Mouse (Mus musculus) heart, embryonic 14.5 days (tissue): ENCODE data around the gene Nos1ap. TPM values are rescaled to one million over a fixed set of nuclear protein-coding genes. Genes with fewer than 3 reads are reported as not detected.

Experiments used
- ATAC-seq: fragments of 200-750 bp; cut with Nextera tagmentation; 2 replicates; pipeline ENCODE4 v1.8.0; 2017; ENCODE audit warnings: low read depth, moderate TSS enrichment; ENCODE audit not compliant: insufficient number of reproducible peaks, insufficient read depth, low FRiP score
- H3K27ac ChIP-seq, 2 experiments: fragments of 200-500 bp in 1 of 2; fragments of 300-500 bp in 1 of 2; sonication (generic) in 1 of 2; replicated peaks in 1 of 2; 2 replicates each; pipeline ENCODE4 v1.5.1; 2012 to 2014; ENCODE audit warnings: low read depth in 2 of 2, low read length in 2 of 2, control low read depth in 1 of 2, mild to moderate bottlenecking in 1 of 2, mixed read lengths in 1 of 2; ENCODE audit not compliant: control insufficient read depth in 1 of 2, insufficient read depth in 1 of 2
- H3K27me3 ChIP-seq: fragments of 300-500 bp; sonication (generic); 2 replicates; pipeline ENCODE4 v1.6.1; 2014; ENCODE audit warnings: mild to moderate bottlenecking, low read length, control low read depth; ENCODE audit not compliant: control insufficient read depth, insufficient read depth
- H3K36me3 ChIP-seq: fragments of 300-500 bp; sonication (generic); 2 replicates; pipeline ENCODE4 v1.6.1; 2014; ENCODE audit warnings: mild to moderate bottlenecking, control low read depth, low read length, mixed read lengths; ENCODE audit not compliant: control insufficient read depth, insufficient read depth
- H3K4me1 ChIP-seq, 2 experiments: fragments of 200-500 bp in 1 of 2; fragments of 300-500 bp in 1 of 2; sonication (generic) in 1 of 2; 2 replicates each; pipeline ENCODE4 v1.6.1; 2012 to 2014; ENCODE audit warnings: low read length in 2 of 2, control low read depth in 1 of 2, mixed read lengths in 1 of 2; ENCODE audit not compliant: control insufficient read depth in 2 of 2, insufficient read depth in 2 of 2
- H3K4me2 ChIP-seq: fragments of 300-500 bp; sonication (generic); 2 replicates; pipeline ENCODE4 v1.6.1; 2014; ENCODE audit warnings: mild to moderate bottlenecking, low read length
- H3K4me3 ChIP-seq, 2 experiments: fragments of 200-500 bp in 1 of 2; fragments of 300-500 bp in 1 of 2; sonication (generic) in 1 of 2; 2 replicates each; pipeline ENCODE4 v1.5.1; 2012 to 2014; ENCODE audit warnings: low read length in 2 of 2, mild to moderate bottlenecking in 2 of 2, control low read depth in 1 of 2, low read depth in 1 of 2, moderate library complexity in 1 of 2; ENCODE audit not compliant: control insufficient read depth in 1 of 2, insufficient read depth in 1 of 2
- H3K9ac ChIP-seq: fragments of 300-500 bp; sonication (generic); 2 replicates; pipeline ENCODE4 v1.6.1; 2014; ENCODE audit warnings: mild to moderate bottlenecking, low read length
- H3K9me3 ChIP-seq: fragments of 300-500 bp; sonication (generic); 2 replicates; pipeline ENCODE4 v1.6.1; 2016; ENCODE audit warnings: low read length, control low read depth; ENCODE audit not compliant: control insufficient read depth
- WGBS: fragments of 180-500 bp; shearing (Covaris S2); extraction: QIAGEN DNeasy Blood & Tissue Kit; methylation state at CpG from one replicate; pipeline ENCODE4 v1.1.7; 2014; 5-methylcytosine and 5-hydroxymethylcytosine counted together
- polyA plus RNA-seq: library from polyadenylated mRNA; unstranded; fragments of >200 nt; fragmentation: Nextera tagmentation; extraction: Ambion mirVana; gene quantifications from 2 replicates; pipeline ENCODE4 v1.2.1, GENCODE M21; 2014

The Nos1ap gene
- polyA plus RNA-seq, 1 experiment from 2014 or later: 18.3 TPM

DNA sequence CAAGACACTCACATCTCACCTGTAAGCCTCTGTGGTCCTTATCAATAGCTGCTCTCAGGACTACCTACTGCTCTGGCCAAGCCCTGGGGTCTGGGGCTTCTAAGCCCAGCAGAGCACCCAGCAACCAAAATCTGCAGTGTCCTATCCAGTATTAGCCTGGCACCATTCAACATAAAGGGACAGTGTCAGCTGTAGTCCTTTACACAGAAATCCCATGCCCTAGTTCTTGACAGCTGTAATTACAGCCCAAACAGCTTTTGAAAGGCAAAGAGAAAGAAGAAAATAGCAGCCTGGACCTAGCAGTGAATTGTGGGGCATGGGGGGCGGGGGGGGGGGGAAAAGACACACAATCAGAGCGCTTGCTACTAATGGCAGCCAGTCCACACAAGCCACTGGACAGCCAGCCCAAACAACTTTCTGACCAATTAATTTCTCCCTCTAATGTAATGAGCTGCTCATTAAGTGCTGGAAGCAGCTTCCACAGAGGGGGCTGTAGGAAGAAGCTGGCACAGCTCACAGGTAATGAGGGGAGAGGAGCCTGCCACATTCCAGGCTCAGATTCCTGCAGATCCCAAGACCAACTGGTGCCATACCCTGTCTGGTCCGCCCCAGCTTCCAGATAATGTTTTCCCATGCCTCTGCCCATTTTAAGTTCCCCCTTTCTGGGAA is 77.1 kb downstream of the Nos1ap start:
- Histone ChIP-seq H3K36me3 (0 out of 2 replicates have a peak, but pooled peaks cover 3% of the 10 kb centered on the region), H3K4me1 (peaks cover 8 to 29% of the 10 kb centered on the region in 2 experiments), H3K4me3 (no peak overlapping the region), H3K9me3 (no peaks in the 10 kb centered on the region), H3K4me2 (no peak overlapping the region), H3K9ac (no peak overlapping the region), H3K27ac (no peak overlapping the region), H3K27me3 (no peaks in the 10 kb centered on the region)
- 74% methylated on average over 3 of the region's 3 CpGs for WGBS
- ATAC-seq: no peak

DNA sequence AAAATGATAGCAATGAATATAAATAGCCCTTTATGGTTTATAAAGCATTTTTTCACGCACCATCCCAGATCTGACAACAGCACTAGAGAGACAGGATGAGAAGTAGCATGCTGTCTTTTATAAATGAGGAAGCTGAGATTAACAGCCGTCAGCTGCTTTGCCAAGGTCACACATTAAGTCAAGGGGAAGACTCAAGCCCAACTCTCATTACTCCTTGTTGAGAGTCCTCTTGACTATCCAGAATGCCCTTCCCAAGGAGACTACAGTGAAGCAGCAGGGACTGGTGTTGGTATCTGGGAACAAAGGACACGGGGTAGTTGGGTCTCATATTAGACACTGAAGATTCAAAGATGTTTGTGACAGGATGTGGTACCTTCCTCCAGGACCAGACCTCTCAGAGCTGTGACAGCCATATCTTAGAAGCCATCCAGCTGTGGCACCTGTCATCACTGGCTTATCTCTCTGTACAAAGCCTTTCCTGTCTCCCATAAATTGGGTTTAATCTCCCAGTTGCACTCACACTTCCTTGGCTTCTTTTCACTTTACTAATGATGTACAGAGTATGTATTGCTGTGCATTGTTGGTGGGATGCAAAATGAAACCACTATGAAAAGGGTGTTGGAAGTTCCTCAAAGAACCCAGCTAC is 78.9 kb downstream of the Nos1ap start:
- H3K4me1 ChIP-seq: peaks cover 8 to 29% of the 10 kb centered on the region in 2 experiments
- WGBS: 17% methylated on average over 3 of the region's 3 CpGs
- no peak for ATAC-seq
- peak overlapping the region; percentile 15 to 36; a peak in 2 of 4 replicates for H3K27ac ChIP-seq
- no peak overlapping the region for H3K4me3 ChIP-seq
- no peaks in the 10 kb centered on the region for H3K9me3 ChIP-seq
- H3K4me2 ChIP-seq: no peak overlapping the region
- no peak overlapping the region for H3K9ac ChIP-seq
- no peaks in the 10 kb centered on the region for H3K27me3 ChIP-seq
- H3K36me3 ChIP-seq: 0 out of 2 replicates have a peak, but pooled peaks cover 3% of the 10 kb centered on the region

DNA sequence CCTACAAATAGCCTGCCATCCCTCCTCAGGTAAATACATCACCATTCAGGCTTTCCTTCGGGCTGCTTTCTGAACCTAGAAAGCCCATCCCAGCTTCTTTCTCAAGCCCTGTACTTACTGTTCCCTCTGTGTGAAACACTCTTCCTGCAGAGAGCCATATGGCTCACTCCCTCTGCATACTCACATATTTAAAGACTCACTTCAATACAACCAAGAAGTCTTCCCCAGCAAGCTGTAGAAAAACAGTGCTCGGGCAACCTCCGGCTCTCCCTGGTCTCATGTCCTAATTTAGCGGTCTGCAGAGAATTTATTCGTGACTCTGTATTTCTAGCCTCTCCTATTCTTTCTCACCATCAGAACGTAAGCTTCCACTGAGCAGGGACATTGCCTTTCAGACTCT is 83.4 kb downstream of the Nos1ap start:
- 58% methylated on average over 6 of the region's 6 CpGs for WGBS
- H3K4me1 ChIP-seq: peaks cover 34 to 63% of the 10 kb centered on the region in 2 experiments

DNA sequence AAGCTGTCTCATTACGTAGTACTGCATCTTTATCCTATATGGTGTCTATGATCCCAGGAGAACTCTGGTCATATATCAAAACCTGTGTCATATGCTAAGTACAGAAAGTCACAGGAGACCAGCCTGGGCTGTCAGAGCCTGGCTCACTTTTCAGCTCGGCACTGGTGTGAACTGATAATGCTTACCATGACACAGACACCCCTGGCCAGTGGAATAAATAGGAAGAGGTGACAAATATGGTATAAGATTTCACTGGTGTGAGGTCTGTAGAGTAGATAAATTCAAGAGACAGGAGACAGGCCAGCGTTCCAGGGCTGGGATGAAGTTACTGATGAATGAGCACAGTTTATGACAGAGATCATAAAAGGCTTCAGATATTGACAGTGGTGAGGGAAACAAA is 84.6 kb downstream of the Nos1ap start:
- Histone ChIP-seq H3K4me1 (peaks cover 34 to 55% of the 10 kb centered on the region in 2 experiments), H3K4me2 (no peak overlapping the region), H3K9ac (no peak overlapping the region), H3K27ac (peak overlapping the region in 1 of 2 experiments; percentile 15; a peak in 1 of 4 replicates), H3K36me3 (no peaks in the 10 kb centered on the region), H3K27me3 (no peaks in the 10 kb centered on the region), H3K4me3 (no peak overlapping the region), H3K9me3 (no peaks in the 10 kb centered on the region)
- no peak; the same call in 1 of the 2 replicates for ATAC-seq
- WGBS: 23% methylated on average over 3 of the region's 3 CpGs

More for the DNA sequence above, 83.4 kb downstream of the Nos1ap start:
- H3K27me3 ChIP-seq: no peaks in the 10 kb centered on the region
- no peaks in the 10 kb centered on the region for H3K9me3 ChIP-seq
- no peak for ATAC-seq
- no peak overlapping the region for H3K4me3 ChIP-seq
- H3K9ac ChIP-seq: no peak overlapping the region
- H3K36me3 ChIP-seq: no peaks in the 10 kb centered on the region
- no peak overlapping the region for H3K4me2 ChIP-seq
- H3K27ac ChIP-seq: no peak overlapping the region

DNA sequence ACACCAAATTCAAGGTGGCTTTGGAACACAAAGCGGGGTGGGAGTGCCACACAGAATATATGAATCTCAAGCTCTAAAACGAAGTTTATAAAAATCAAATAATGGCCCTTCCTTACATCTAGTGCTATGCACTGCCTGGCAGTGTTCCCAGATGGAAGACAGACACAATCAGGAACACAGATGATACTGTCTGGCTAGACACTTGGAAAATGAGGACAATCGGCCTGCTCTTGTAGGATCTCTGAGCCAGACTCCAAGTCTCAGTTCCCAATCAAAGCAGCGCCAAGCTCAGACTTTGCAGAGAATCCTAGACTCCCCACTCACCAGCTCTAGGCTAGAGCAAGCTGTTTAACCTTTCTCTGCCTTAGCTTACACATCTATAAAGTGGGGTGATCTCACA is 85.3 kb downstream of the Nos1ap start:
- no peak for ATAC-seq
- H3K9ac ChIP-seq: no peak overlapping the region
- no peaks in the 10 kb centered on the region for H3K36me3 ChIP-seq
- H3K4me3 ChIP-seq: no peak overlapping the region
- H3K4me2 ChIP-seq: no peak overlapping the region
- WGBS: 56% methylated on average over 4 of the region's 4 CpGs
- peak overlapping the region; percentile 15 to 54; a peak in 3 of 4 replicates for H3K27ac ChIP-seq
- no peaks in the 10 kb centered on the region for H3K9me3 ChIP-seq
- no peaks in the 10 kb centered on the region for H3K27me3 ChIP-seq
- H3K4me1 ChIP-seq: peaks cover 36 to 53% of the 10 kb centered on the region in 2 experiments

DNA sequence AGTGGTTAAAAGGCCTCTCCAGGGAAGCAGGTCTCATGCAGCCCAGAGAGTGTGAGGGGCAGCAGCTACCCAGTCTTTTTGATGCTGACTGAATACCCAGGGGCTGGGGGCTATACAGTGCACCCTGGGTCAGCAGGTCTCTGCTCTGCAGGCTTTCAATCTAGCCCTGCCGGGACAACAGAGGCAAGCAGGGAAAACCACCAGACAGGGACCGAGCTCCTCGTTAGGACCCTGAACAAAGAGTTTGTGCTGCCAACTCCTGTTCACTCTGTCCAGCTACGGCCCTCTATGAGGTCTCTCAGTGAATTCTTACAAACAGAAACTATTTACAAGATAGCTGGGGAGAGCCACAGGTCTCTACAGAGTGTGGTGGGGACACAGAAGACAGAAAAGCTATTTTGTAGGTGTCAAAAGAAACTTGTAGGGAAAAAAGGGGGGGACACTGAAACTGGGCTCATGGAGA is 86.4 kb downstream of the Nos1ap start:
- Histone ChIP-seq H3K4me1 (peaks cover 41 to 57% of the 10 kb centered on the region in 2 experiments), H3K9me3 (no peaks in the 10 kb centered on the region), H3K9ac (peak overlapping the region; percentile 6; the same call in 1 of the 2 replicates), H3K4me2 (0 out of 2 replicates have a peak overlapping the region, but pooled peaks have one; percentile 1), H3K27ac (peak overlapping the region; percentile 48 to 51), H3K36me3 (no peaks in the 10 kb centered on the region), H3K4me3 (no peak overlapping the region), H3K27me3 (no peaks in the 10 kb centered on the region)
- 30% methylated on average over 4 of the region's 4 CpGs for WGBS
- ATAC-seq: no peak

DNA sequence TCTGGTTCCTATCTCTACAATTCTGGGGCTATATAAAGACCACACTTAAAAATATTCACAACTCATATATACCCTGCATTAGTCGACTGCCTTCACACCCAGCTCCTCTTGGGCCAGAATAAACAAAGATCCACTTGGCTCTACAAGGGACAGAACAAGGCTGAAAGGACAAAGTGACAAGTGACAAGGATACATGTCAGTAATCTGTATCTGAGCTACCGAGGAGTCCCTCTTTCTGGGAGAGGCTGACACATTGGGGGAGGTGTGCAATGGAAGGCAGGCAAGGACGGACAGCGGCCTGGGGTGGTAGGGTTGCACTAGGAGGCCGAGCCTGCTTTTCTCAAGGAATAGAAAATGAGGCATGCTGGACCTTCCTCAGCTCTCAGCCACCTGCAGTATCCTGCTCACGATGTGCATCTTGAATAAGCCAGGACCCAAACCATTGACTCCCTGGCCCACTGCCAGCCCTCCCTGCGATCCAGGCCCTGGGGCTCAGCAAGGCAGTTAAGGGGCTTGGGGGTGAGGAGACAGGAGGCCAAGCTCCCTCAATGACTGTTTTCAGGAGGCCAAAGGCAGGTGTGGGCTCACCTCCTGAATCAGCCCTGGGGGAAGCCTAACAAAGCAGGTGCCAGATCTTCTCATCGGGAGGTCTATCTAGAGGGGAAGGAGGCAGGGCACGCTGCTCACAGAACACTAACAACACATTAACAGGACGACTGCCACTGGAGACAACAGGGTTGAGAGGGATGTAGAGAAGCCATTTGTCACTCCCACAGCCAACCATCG is 87.0 kb downstream of the Nos1ap start:
- H3K27me3 ChIP-seq: no peaks in the 10 kb centered on the region
- H3K4me2 ChIP-seq: 0 out of 2 replicates have a peak overlapping the region, but pooled peaks have one; percentile 1
- WGBS: 16% methylated on average over 11 of the region's 11 CpGs
- H3K9me3 ChIP-seq: no peaks in the 10 kb centered on the region
- ATAC-seq: no peak; the same call in 1 of the 2 replicates
- H3K27ac ChIP-seq: peak overlapping the region; percentile 48 to 51
- no peaks in the 10 kb centered on the region for H3K36me3 ChIP-seq
- H3K9ac ChIP-seq: peak overlapping the region; percentile 6; the same call in 1 of the 2 replicates
- peaks cover 47 to 64% of the 10 kb centered on the region in 2 experiments for H3K4me1 ChIP-seq
- no peak overlapping the region for H3K4me3 ChIP-seq
